Mouse (Mus musculus) liver, adult 2 months (tissue): ENCODE data around the gene Padi2. TPM values are rescaled to one million over a fixed set of nuclear protein-coding genes. Genes with fewer than 3 reads are reported as not detected.

Experiments
- DNase-seq: peaks from one replicate; pipeline ENCODE4 v3.0.0-alpha.2; 2011; ENCODE audit warnings: low read depth, low spot score; ENCODE audit errors: extremely low read depth
- H3K27ac ChIP-seq: fragments of 200-500 bp; replicated peaks from 2 replicates; pipeline ENCODE4 v1.5.1; 2012; ENCODE audit warnings: low read depth, mild to moderate bottlenecking, control low read depth, inconsistent platforms, low read length; ENCODE audit not compliant: insufficient read depth
- H3K27me3 ChIP-seq: fragments of 200-500 bp; 2 replicates; pipeline ENCODE4 v1.6.1; 2012; ENCODE audit warnings: mild to moderate bottlenecking, moderate library complexity, low read length, inconsistent platforms; ENCODE audit not compliant: control insufficient read depth, insufficient read depth
- H3K36me3 ChIP-seq: fragments of 200-500 bp; 2 replicates; pipeline ENCODE4 v1.6.1; 2012; ENCODE audit warnings: low read length, inconsistent platforms; ENCODE audit not compliant: control insufficient read depth, insufficient read depth
- H3K4me1 ChIP-seq: fragments of 200-500 bp; 2 replicates; pipeline ENCODE4 v1.6.1; 2011; ENCODE audit warnings: low read length; ENCODE audit not compliant: control insufficient read depth, insufficient read depth
- H3K4me3 ChIP-seq: fragments of 200-500 bp; 2 replicates; pipeline ENCODE4 v1.5.1; 2011; ENCODE audit warnings: low read depth, mild to moderate bottlenecking, control low read depth, low read length, moderate library complexity; ENCODE audit not compliant: insufficient read depth
- H3K79me2 ChIP-seq: fragments of 200-500 bp; 2 replicates; pipeline ENCODE4 v1.6.1; 2012; ENCODE audit warnings: inconsistent platforms, mild to moderate bottlenecking, low read length, moderate library complexity; ENCODE audit not compliant: control insufficient read depth, insufficient read depth
- H3K9ac ChIP-seq: fragments of 200-500 bp; 2 replicates; pipeline ENCODE4 v1.6.1; 2012; ENCODE audit warnings: low read depth, mild to moderate bottlenecking, control low read depth, inconsistent platforms, low read length
- CTCF ChIP-seq: fragments of 200-500 bp; IDR thresholded peaks from 2 replicates; pipeline ENCODE4 v1.5.1; 2011; ENCODE audit warnings: low read depth, low read length, control low read depth
- POLR2A ChIP-seq: fragments of 200-500 bp; IDR thresholded peaks from 2 replicates; pipeline ENCODE4 v1.6.1; 2011; ENCODE audit warnings: low read length, control low read depth; ENCODE audit not compliant: insufficient read depth; ENCODE audit errors: extremely low read depth
- whole genome bisulfite sequencing: fragments of 180-500 bp; shearing (Covaris S2); methylation state at CpG from one replicate; pipeline ENCODE4 v1.1.7; 2018; 5-methylcytosine and 5-hydroxymethylcytosine counted together
- polyA plus RNA-seq: library from polyadenylated mRNA; depleted of rRNA; stranded (reverse); fragments of >200 nt; gene quantifications from 2 replicates; pipeline ENCODE4 v1.2.3, GENCODE M21; 2012
- total RNA-seq: library from RNA; depleted of rRNA; stranded (reverse); fragments of >200 nt; gene quantifications from 2 replicates; pipeline ENCODE4 v1.2.3, GENCODE M21; 2014

Gene Padi2
- total and polyA plus RNA-seq, 2 experiments = 0.09 to 0.21 TPM

- no peak for DNase-seq
- Histone ChIP-seq H3K4me1 (0 out of 2 replicates have a peak, but pooled peaks cover 1% of the 10 kb centered on the region), H3K27me3 (peaks cover 3% of the 10 kb centered on the region; the same call in 1 of the 2 replicates), H3K36me3 (no peaks in the 10 kb centered on the region), H3K9ac (no peak overlapping the region), H3K4me3 (no peak overlapping the region), H3K79me2 (no peaks in the 10 kb centered on the region), H3K27ac (no peak overlapping the region)
- WGBS = 17% methylated on average over 11 of the region's 11 CpGs
- TF ChIP-seq POLR2A (no peak), CTCF (no peak)
These were observed 695 bp upstream of the Padi2 start for GRCm38 (mm10) chr4:140905426-140905871.

GRCm38 (mm10) chr4:140906827-140907280 is 710 bp downstream of the Padi2 start:
- Histone ChIP-seq H3K27me3 (peaks cover 3% of the 10 kb centered on the region; the same call in 1 of the 2 replicates), H3K79me2 (no peaks in the 10 kb centered on the region), H3K4me1 (0 out of 2 replicates have a peak, but pooled peaks cover 1% of the 10 kb centered on the region), H3K27ac (no peak overlapping the region), H3K36me3 (no peaks in the 10 kb centered on the region), H3K4me3 (no peak overlapping the region), H3K9ac (no peak overlapping the region)
- no peak for DNase-seq
- TF ChIP-seq CTCF (no peak), POLR2A (no peak)
- WGBS = 64% methylated on average over 11 of the region's 11 CpGs

DNA sequence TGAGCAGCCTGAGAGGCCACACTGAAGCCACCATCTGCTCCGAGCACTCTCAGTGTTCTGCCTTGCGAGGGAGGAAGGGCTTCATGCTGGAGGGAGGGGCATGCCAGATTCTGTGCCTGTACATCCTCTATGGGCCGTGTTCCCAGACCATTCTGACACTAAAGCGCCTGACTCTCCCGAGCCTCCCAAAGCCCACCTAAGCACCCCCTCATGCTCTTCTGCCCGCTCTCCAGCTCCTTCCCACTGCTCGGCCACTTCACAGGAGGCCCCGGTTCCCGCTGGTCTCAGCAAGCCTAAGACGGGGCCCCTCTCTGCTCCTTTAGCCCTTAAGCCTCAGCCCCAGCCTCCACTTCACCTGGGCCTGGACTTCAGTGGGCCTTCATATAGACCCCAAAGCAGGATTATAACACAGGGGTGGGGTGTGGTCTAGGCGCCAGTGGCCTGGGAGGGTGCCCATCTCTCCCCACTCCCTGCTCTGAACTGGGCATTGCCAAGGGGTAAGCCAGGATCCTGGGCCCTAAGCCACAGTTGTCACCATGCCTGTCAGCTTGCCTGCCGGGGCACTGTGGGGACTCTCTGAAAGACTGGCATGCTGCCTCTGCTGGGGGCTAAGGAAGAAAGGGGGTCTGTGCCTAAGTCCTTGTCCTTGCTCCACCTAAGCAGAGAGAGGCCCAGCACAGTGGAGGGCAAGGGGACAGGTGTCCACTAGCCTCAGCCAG is 1.3 kb downstream of the Padi2 start:
- Histone ChIP-seq H3K4me3 (no peak overlapping the region), H3K36me3 (no peaks in the 10 kb centered on the region), H3K27me3 (peaks cover 3% of the 10 kb centered on the region; the same call in 1 of the 2 replicates), H3K9ac (no peak overlapping the region), H3K27ac (no peak overlapping the region), H3K79me2 (no peaks in the 10 kb centered on the region), H3K4me1 (0 out of 2 replicates have a peak, but pooled peaks cover 1% of the 10 kb centered on the region)
- TF ChIP-seq CTCF = no peak
- TF ChIP-seq POLR2A = no peak
- WGBS = 80% methylated on average over 12 of the region's 12 CpGs
- DNase-seq = no peak

- H3K36me3 ChIP-seq = no peaks in the 10 kb centered on the region
- H3K79me2 ChIP-seq = no peaks in the 10 kb centered on the region
- peaks cover 3% of the 10 kb centered on the region; the same call in 1 of the 2 replicates for H3K27me3 ChIP-seq
- WGBS = 58% methylated on average over 5 of the region's 5 CpGs
- TF ChIP-seq CTCF = no peak
- no peak for TF ChIP-seq POLR2A
- H3K9ac ChIP-seq = no peak overlapping the region
- 0 out of 2 replicates have a peak, but pooled peaks cover 1% of the 10 kb centered on the region for H3K4me1 ChIP-seq
- H3K4me3 ChIP-seq = no peak overlapping the region
- H3K27ac ChIP-seq = no peak overlapping the region
- no peak for DNase-seq
These were observed 2.5 kb downstream of the Padi2 start for GRCm38 (mm10) chr4:140908627-140909026.

GRCm38 (mm10) chr4:140909536-140909935 is 3.4 kb downstream of the Padi2 start:
- TF ChIP-seq POLR2A (no peak), CTCF (no peak)
- peaks cover 3% of the 10 kb centered on the region; the same call in 1 of the 2 replicates for H3K27me3 ChIP-seq
- 79% methylated on average over 4 of the region's 4 CpGs for WGBS
- H3K27ac ChIP-seq = no peak overlapping the region
- DNase-seq = no peak
- no peaks in the 10 kb centered on the region for H3K79me2 ChIP-seq
- H3K4me3 ChIP-seq = no peak overlapping the region
- no peaks in the 10 kb centered on the region for H3K36me3 ChIP-seq
- H3K4me1 ChIP-seq = 0 out of 2 replicates have a peak, but pooled peaks cover 1% of the 10 kb centered on the region
- no peak overlapping the region for H3K9ac ChIP-seq
